Mouse (Mus musculus) ES-Bruce4 (cell line): ENCODE measurements around the gene Gzmm.

Source experiments
- CTCF ChIP-seq: IDR thresholded peaks from one replicate; pipeline ENCODE4 v1.8.1; 2011; ENCODE audit warnings: low read depth, low read length
- EP300 ChIP-seq: IDR thresholded peaks from 2 replicates; pipeline ENCODE4 v1.6.1; 2011; ENCODE audit warnings: low read depth, low read length; ENCODE audit not compliant: insufficient read depth
- POLR2A ChIP-seq: IDR thresholded peaks from one replicate; pipeline ENCODE4 v1.8.1; 2011; ENCODE audit warnings: low read length; ENCODE audit not compliant: insufficient read depth

DNA sequence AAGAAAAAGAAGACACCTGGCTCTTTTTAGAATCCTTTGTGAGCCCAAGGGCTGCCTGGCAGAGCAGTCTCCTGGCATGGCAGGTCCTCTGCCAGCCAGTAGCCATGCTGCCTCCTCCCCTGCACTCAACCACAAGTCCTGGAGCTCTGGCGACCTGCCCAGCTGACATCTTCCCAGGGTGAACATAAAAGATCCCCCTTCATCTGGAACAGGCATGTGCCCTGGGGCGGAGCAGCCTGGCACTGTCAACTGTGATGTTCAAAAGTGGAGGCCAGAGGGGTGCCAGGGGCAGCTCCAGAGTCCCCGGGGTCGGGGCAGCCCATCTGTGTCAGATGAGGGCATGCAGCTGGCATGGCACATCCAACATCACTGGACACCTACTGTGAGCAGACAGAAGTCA, 26.2 kb downstream of the Gzmm start:
- TF ChIP-seq CTCF (no peak), POLR2A (no peak), EP300 (no peak)
